Mouse (Mus musculus) common myeloid progenitor, adult 5-6 weeks (primary cell): ENCODE results near the gene Acvrl1. TPM values are rescaled to one million over a fixed set of nuclear protein-coding genes. Genes with fewer than 3 reads are reported as not detected.
A peak's percentile ranks its signal among the peaks of the same experiment; 100 is the strongest.

Experiments used
- ATAC-seq: replicated peaks from 2 replicates; pipeline ENCODE4 v1.8.0; 2016; ENCODE audit warnings: low read depth, mild to moderate bottlenecking, moderate TSS enrichment, inconsistent platforms; ENCODE audit not compliant: poor library complexity, severe bottlenecking
- total RNA-seq: library from RNA; stranded (forward); fragments of 200-1000, 187-1606 nt; gene quantifications from 2 replicates; pipeline ENCODE4 v1.2.3, GENCODE M21; 2017

Gene Acvrl1
- total RNA-seq, 1 experiment from 2014 or later, result 5.8 TPM

DNA sequence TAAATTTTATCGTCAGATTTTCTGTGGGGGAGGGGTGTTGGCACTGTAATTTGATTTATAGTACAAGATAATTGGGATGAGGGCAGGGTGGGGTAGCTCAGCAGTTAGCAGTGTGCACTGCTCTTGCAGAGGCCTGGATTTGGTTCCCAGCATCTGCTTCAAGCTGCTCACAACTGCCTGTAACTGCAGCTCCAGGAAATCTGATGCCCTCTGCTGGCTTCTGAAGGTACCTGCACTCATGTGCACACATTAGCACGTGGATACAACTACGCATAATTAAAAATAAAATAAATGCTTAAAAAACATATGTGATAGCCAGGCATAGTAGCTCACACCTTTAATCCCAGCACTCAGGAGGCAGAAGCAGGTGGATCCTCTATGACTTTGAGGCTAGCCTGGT is 57.2 kb downstream of the Acvrl1 start:
- no peak for ATAC-seq

DNA sequence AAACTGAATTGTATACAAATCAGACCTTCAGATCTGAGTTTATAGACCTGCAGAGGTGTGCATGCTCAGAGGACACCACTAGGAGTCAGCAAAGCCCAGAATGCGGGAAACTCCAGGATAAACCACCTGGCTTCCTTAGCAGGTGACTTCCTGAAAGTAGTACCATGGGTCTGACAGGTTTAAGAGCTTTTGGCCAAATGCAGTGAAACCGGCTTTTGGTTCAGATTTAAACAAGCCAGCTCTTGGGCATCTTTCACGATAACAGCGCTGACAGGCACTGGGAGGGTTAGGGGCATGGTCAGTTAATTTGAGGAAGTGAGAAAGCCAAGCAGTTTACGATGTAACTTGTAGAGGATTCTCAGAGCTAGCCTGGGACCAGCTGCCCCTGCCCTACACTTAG is 59.6 kb downstream of the Acvrl1 start:
- ATAC-seq, result peak; percentile 46

DNA sequence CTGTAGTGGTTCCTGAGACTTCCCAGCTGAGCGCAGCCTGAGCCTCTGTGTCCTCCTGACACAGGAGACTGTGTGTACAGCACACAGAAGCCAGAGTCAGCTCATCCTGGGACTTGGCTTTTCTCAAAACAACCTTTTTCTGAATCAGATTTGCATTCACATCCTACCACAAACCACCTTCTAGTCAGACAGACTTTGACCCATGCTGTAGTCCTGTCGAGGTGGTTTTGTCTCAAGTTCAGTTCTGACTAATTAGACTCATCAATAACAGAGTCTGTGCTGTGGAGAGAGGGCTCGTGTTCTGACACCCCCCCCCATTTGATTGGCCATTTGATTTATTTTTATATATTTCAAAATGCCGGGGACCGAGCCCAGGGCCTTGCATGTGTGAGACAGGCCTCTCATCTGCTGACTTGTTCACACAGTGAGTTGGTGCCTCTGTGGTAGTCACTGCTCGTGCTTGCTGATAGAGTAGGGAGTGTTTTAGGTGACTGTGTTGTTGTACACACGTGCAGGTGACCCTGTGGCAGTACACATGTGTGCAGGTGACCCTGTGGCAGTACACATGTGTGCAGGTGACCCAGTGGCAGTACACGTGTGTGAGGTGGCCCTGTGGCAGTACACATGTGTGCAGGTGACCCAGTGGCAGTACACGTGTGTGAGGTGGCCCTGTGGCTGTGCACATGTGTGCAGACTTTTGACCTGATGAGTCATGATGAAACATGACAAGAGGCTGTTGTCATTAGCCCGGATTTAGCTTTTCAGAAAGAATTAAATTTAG is 61.8 kb downstream of the Acvrl1 start:
- ATAC-seq, result no peak

DNA sequence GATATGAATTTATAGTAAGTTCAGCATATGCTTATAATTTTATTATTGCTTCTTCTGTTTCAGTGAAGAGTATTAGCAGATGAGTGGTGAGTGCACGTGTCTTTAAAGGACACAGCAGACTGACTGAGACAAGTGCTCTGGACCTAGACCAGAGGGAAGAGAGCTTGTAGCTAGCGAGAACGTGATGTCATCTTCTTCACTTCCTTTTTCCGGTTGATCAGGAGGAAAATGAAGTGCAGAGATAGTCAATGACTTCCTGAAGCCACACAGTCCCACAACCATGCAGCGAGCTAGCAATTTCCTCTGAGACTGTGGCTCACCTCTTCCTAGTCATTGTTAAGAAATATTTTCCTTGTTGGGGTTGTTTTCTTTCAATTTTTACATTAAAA is 62.4 kb downstream of the Acvrl1 start:
- ATAC-seq, result peak; percentile 36; the same call in 1 of the 2 replicates

DNA sequence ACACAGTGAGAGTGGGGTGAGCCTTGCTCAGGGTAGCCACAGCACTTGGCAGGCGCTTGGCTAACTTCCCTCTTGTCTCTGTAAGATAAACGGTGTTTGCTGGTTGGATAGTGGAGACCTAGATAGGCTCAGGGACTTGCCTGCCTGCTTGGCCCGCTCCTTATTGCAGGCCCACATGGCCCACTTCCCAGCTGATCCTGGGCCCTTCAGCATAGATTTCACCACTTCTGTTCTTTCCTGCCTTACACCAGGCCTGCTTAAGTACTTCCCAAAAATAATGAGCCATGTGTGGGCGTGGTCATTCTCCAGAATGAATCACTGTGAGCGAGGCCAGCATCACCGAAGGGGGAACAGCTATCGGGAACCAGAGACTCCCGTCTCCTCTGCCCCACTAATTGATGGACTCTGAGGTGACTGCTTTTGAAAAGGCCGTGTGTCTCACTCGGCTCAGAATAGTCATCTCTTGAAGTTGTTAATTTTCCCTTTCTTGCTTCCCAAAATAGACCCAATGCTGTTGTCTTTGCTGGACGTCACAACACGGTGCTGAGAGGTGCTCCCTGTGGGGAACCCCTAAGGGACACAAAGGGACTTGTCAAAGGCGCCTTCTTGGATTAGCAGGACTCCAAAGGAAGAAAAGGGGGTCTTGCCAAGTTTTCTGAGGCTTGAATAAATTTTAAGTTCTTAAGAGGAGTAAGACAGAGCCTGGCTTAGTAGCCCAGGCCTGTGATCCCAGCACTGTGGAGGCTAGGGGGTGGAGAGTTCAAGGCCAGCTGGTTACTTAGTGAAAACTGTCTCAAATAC is 63.3 kb downstream of the Acvrl1 start:
- peak; percentile 36 for ATAC-seq

DNA sequence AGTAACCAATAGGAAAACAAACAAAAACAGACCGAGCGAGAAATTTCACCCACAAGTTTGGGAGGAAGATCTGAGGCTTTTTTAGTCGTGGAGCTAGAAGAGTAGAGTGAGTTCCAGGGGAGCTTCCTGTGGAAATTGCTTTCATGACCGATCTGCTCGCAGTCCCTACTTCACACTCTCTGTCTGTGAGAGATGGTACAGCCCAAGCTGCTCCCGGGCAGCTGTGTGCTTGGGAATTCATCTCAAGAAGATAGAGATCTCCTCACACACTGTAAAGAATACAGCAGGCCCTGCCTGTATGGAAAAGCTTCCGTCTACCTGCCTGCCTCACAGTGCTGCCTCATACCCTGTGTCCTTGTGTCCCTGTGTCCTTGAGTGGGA is 63.9 kb downstream of the Acvrl1 start:
- no peak for ATAC-seq

DNA sequence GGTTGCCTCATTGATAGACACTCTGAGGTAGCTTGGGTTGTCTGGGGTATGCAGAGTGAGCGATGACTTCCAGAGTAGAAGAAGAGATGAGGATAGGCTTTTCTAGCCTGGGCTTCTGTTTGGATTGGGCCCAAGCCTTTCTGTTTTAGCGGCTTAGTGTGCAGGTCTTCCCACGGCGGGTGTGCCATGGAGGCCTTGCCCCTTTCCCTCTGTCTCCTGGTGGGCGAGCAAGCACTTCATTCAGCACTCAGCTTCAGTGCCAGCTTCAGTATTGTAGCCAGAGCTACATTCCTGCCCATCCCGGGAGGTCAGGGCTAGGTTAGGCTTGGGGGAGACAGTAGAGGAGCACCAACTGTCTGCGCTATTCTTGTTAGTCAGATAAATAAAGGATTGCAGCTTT is 64.3 kb downstream of the Acvrl1 start:
- ATAC-seq, result no peak

DNA sequence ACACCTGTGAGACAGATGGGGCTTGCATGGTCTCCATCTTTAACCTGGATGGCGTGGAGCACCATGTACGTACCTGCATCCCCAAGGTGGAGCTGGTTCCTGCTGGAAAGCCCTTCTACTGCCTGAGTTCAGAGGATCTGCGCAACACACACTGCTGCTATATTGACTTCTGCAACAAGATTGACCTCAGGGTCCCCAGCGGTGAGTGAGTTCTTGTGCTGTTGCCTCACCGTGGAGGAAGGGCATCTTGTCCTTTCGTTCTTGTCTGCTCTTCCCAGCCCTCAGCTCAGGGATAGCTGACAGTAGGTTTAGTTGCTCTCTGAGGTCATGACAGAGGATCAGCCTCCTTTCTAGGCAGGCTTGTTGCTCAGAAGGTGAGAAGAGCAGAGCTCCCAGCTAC is 65.6 kb downstream of the Acvrl1 start:
- ATAC-seq, result no peak

Other genes with a start within 250 kb of the Acvrl1 start
- not detected in 2 replicates for gene Gm47841, start 81.1 kb upstream of the Acvrl1 start, total RNA-seq
- gene Fignl2, start 50.0 kb upstream of the Acvrl1 start, total RNA-seq, result not detected in 2 replicates
- gene Ankrd33, start 12.8 kb upstream of the Acvrl1 start, total RNA-seq, result not detected in 2 replicates
- gene Acvr1b, start 45.5 kb downstream of the Acvrl1 start, total RNA-seq, result 11.6 and 13.4 TPM in 2 replicates
- 2.1 and 4.7 TPM in 2 replicates for gene Grasp, start 95.7 kb downstream of the Acvrl1 start, total RNA-seq
- gene Nr4a1, start 125.7 kb downstream of the Acvrl1 start, total RNA-seq, result 24.2 and 32.7 TPM in 2 replicates
- gene Atg101, start 155.8 kb downstream of the Acvrl1 start, total RNA-seq, result 30.7 and 34.8 TPM in 2 replicates
- gene 6030408B16Rik, start 164.7 kb downstream of the Acvrl1 start, total RNA-seq, result 0.78 TPM in 1 of 2 replicates, not detected in the other
- 1.5 and 1.7 TPM in 2 replicates for gene Krt80, start 241.6 kb downstream of the Acvrl1 start, total RNA-seq